Mouse (Mus musculus) layer of hippocampus, postnatal 36 days (tissue): ENCODE data around the gene Cuedc1. TPM values are rescaled to one million over a fixed set of nuclear protein-coding genes. Genes with fewer than 3 reads are reported as not detected.

Source experiments
- DNase-seq, 2 experiments: peaks; one replicate each; pipeline ENCODE4 v3.0.0; 2022
- total RNA-seq, 2 experiments: library from RNA; stranded (reverse); gene quantifications; 2 replicates each; pipeline ENCODE4 v1.2.3; 2021

Gene Cuedc1
- total RNA-seq, 2 experiments from 2014 or later = 27.9 to 31.4 TPM

DNA sequence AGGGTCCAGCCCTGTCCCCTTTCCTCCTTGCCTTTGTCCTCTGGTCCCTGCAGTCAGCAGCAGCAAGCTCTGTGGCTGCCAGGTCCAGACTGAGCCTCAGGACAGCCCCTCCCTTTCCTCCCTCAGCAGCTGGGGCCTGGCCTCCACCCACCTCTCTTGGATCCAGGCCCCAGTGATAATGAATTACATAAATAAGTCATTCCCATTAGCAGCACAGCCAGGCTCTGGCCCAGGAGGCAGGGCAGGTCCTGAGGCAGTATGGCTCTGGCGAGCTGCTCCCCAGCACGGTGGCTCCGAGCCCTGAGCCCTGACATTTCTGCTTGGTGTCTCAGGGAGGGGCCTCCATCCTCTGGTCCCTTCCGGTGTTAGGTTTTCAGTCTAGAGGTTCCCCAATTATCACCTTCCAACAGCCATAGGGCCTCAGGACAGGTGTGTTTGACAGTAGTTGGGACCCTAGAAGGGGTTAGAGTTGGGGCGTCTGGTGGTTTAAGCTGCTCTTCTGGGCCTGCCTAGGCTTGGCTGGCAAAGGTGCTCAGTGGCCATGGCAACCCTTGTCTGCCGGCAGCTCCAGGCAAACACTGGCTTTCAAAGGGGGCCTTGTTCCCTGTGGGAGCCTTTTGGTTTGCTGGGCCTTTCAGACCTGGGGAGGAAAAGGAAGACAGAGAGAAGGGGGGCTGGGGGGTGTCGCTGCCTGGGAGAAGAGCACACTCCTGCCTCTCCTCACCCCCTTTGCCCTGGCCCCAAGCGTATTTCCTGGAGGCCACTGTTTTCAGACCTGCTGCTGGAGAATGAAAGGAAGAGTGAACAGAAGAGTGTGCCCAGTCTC, 21.2 kb downstream of the Cuedc1 start:
- peak; percentile 70 to 77 for DNase-seq

DNA sequence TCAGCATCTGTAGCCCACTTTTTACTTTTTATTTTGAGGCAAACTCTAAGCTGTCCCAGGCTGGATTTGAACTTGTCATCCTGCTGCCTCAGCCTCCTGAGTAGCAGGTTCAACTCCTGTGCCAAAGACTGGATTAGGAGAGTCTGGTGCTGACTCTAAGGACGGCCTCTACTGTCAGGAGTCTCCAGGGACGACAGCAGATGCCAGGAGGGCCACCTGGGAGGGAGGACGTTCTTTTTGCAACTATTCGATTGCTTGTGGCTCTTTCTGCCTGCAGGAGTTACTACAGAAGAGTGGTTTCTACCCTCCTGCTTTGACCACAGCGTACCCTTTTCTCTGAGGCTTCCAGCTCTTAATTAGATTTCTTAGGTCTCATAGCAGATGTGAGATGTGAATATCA, 24.7 kb downstream of the Cuedc1 start:
- DNase-seq = no peak

DNA sequence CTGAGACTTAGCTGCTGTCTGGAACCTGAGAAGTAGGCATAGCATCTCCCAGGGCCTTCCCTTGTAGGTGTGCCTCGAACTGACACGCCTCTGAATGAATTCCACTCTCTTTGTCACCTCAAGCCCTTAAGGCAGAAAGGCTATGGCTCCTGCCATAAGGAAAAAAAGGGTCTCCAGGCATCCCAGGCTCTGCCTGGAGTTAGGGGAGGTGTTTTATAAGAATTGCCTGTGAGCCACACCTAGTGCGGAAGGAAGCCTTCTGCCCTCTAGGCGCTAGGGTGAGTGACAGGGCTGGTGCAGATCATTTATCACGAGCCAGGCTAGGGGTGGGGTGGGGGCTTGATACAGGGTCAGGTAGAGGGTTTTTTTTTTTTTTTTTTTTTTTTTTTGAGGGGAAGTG, 25.2 kb downstream of the Cuedc1 start:
- DNase-seq = no peak

DNA sequence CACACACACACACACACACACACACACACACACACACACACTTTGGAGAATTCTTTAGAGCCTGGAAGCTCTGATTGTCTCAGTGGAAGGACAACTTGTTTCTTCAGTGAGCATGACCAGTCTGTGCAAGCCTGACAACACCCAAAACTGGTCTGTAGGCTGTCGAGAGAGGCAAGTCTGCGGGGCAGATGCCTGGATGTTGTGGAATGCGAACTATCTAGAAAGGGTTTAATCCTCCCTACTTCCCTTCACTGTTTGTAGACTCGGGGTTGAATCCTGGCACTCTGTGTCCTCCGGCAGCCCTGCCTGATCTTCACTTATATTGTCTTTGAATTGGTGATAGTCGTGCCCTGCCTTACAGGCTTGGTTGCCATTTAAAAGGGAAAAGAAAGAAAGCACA, 25.9 kb downstream of the Cuedc1 start:
- DNase-seq = no peak

DNA sequence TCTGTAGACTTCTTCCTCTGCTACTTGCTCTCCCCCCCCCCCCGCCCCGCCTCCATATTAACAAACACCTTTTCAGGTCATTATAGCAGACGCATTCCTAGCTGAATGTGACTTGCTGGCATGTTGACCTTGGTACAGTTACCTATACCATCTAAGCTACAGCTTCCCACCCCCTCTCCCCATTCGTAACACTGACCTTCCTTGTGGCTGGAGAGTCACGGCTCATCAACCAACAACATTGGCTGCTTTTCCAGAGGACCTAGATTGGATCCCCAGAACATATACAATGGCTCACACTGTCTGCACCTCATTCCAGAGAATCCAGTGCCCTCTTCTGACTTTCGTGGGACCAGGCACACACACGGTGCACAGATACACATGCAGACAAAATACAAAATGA, 27.6 kb downstream of the Cuedc1 start:
- no peak for DNase-seq

DNA sequence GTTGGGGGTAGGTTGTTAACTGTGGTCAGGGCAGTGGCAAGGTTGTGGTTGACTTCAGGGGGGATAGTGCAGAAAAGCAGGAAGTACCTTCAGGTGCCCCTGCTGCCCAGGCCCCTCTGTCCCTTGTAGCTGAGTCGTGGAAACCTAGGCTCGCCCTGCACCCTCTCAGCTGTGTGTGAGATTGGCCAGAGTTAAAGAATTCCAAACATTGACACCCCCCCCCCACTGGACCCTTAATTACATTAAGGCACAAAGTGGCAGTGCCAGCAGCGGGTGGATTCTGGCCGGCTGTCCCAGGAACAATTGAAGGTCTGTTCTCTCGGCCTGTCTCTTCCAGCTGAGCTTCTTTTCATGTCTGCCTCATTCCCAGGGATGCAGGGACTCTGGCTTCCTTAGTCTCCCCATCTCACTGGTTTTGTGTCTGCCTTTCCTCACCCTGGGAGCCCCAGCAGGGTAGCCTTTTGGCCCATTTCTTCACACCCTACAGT, 28.5 kb downstream of the Cuedc1 start:
- peak in 1 of 2 experiments; percentile 37 for DNase-seq

DNA sequence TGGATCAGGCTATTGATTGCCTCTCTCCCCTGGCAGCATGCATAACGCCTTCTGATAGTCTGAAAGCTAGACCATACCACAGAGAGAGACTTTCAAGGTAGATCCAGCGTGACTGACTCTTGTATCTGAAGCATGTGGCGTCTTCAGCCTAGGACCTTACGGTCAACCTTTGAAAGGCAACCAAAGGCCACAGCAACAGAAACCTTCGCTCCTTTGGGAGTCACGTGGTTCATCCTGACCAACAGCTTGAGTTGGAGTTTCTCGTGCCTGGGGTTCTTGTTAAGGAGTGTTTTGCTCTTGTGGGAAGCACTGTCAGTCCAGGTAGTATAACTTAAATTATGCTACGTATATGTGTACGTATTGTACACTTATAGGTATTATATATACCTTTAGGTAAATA, 30.6 kb downstream of the Cuedc1 start:
- no peak for DNase-seq

DNA sequence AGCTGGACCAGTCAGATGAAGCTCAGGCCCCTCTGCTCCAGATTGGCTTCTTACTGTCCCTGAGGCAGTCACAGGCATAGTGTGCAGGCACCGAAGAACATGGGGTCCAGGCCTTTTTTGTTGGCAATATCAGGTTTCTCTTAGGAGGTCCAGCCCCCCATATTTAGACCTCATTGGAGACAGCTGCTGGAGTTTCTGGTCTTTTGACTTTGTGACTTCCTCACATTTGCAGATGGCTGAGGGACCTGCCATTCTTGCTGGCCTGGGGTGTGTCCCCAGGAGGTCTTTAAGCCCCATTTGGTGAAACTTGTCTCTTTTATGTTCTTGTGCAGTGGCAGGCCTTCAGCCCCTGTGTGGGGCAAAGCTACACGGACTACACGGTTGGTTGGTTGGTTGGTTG, 31.4 kb downstream of the Cuedc1 start:
- DNase-seq = no peak

DNA sequence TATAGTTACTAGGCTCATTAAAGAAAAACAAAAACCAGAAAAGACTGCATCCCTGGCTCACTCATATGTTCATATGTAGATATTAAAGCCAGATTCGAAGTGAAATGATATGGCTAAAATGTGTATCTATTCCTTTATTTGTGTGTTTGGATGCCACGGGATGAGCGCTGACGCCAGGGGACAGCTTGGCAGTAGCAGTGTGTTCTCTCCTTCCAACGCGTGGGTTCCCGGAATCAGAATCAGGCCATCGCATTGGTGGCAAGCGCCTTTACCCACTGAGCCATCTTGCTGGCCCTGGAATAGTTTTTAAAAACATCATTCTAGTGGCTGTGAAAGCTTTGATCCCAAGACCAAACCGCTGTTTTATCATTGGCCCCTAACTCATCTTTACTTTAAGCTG, 32.1 kb downstream of the Cuedc1 start:
- peak in 1 of 2 experiments; percentile 32 for DNase-seq

DNA sequence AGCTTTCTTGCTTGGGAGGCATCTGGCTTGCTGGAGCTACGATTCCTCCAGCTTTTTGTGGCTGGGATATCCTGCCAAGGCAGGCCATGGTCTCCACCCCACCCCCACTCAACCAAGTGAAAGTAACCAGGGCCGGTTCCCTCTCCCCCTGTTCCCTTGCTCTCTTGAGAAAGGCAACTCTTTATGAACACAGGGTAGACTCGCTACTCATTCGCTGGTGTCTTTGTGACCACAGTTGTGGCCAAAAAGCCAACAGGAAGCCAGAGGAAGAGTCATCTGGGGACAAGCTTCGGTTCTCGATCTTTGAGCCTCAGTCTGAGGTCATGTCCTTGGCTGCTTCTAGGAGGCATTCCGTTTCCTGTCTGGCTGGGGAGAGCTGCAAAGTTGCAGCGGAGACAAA, 34.0 kb downstream of the Cuedc1 start:
- no peak for DNase-seq

DNA sequence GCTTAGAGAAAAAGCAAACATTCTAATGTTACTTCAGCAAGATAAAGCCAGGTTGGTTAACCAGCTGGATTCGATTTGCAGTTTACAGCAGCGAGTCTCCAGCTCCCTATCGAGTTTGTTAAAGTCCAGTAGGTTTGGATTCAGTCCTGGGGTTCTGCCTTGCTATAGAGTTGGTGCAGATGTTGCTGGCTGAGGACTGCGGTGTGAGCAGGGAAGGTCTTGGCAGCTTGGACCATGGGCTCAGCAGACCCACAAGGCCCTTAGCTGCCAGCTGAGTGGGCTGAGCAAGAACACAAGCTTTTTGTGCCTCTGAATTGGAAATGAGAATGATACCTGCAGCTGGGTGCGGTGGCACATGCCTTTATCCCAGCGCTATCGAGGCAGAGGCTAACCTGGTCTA, 37.4 kb downstream of the Cuedc1 start:
- DNase-seq = no peak

DNA sequence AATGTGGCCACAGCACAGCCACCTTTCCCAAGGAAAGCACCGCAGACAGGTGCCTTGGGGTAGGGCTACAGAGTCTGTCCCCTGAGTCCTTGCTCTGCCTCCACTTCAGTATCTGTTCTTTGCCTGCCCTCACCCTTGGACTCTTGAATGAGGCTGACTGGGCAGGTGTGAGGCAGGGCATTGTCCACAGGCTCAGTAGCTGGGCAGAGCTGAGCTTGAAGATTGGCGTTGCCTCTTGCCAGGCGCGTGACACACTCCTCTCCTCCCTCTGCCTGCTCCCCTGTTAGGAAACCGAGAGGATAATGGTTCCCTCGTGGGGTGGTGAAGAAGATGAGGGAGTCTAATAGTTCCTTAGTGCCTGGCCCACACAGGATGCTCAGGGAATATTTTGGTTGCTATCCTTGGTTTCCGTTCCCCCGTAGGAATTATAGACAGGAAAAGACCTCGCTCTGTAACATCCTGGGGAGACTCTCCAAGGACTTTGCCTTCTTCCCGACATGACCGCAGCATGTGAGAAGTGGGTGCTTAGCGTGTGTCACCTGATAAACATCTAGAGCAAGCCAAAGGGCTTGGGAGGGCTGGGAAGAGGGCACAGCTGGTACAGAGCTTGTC, 40.1 kb downstream of the Cuedc1 start:
- DNase-seq = no peak

DNA sequence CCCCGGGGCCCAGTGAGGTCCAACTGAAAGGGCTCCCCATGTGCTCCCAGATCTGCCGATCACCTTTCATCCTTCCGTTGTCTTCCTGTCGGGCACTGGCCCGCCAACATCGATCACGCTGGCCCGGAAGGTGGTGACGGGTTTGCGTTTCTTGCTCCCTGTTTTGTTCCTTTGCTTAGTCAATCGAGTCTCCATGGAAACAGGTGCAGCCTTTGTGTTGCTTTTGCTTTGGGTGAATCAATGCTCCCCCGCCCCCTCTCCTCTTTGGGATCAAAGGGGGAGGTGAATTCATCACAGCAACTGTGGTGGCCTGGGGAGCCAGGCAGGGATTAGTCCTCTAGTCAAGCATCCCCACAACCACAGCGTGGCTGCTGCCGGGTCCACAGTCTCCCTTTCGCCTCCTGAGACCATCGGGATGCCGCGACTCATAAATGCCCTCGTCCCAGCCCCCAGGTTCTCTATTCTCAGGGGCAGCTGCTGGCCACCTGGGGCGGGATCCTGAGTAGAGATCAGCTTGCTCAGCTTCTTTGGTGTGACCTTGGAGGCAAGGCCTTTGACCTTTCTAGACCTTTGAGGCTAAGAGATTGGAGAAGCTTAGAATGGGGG, 41.5 kb downstream of the Cuedc1 start:
- DNase-seq = peak; percentile 63 to 67

DNA sequence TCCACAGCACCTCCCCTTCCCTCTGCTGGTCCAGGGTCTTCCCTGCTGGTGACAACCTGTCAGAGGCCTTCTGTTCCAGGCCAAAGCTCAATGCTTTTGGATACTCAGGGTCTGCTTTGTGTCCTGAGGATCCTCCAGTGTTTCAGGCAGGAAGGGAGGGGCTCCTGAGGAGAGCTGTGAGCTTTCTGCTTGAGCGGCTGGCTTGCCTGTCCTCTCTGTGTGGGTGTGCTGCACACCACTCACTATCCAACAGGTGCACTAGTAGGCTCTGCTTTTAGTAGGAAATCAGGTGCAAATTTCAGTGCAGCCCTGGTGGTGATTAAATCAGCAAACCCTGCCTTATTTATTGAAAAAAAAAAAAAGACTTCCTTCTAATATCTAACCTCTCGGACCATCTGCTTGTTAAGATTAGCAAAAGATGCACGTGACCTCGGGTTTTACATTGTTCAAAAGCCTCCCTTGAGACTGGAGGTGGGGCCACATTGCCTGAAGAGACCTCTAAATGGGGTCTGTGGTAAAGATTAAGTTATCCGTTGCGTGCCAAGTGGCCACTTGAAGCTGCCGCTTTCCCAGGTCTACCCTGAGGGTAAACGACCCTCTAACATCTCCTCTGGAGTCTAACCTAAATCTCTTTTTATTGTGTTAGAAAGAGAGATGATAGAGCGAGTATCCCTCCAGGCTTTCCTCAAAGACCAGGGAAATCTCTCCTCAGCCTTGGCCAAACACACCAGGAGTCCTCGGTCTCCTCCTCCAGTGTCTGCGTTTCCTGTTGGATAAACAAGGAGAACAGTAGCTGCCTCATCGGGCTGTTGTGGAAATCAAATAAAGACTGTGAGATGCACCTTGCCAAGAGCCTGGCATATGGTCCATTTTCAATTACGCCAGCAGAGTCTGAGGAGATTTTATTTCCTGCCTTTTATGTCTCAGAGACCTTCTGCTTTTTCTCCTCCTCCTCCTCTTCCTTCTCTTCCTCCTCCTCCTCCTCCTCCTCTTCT, 42.5 kb downstream of the Cuedc1 start:
- DNase-seq = no peak

DNA sequence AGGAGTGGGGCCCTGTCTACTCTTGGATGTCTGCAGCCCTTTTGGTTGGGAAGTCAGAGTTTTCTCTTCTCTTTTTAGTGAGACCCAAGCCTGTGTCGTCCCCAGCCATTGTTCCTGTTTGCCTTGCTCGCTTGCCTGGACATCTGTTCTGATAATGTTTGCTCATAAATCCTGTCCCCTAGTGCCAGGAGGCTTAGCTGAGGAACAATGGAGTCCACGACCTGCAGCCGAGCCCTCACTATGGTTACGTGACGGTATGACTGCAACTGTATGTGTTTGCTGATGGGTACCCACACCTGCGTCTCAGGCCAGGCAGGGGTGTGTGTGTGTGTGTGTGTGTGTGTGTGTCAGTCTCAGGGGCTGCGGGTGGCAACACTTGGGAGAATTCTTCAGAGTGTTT, 44.5 kb downstream of the Cuedc1 start:
- DNase-seq = no peak

DNA sequence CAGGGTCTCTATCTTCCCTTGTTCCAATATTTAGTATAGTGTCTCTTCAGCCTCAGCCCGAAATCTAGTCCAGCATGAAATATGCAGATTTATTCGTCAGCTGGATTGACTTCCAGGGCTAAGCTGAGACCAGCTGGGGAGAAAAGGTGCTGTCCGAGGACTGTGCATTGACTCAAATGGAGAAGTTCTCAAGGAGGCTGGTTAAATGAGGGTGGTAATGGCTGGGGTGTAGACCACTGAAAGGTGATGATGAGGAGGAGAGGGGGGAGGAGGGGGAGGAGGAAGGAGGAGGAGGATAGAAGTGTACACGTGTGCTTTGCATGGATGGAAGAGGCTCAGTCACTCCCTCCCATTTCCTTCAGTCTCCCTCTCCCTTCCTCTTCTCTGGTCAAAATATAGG, 46.2 kb downstream of the Cuedc1 start:
- DNase-seq = no peak

DNA sequence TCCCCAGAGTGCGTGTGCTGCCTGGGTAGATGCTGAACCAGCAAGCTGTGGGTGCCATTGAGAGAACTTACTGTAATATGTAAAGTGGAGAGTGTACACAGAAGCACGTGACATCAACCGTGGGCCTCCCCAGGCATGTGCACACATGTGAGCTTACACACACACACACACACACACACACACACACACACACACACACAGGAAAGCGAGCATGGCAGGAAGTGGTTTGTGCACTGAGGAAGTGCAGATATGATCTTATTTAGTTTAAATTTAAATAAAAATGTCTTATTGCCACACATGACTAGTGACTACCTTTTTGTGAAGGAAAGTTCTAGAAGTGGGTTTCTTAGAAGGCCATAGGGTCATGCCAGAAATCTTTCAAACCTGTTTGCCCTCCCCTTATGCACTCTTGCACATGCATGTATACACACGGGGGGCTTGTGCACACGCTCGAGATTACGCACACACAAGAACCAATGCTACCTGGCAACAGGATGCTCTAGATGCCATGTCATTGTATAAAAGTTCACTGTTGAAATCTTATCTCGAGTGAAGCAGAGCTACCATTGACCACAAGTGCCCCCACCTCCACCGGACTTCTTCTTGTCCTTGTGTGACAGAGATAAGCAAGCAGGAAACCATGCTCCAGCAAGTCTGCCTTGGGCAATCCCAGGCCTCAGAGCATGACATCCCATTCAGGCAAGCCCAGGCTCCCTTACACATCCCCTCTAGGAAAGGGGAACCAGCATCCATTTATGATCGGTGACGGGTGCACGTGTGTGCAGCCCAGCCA, 47.6 kb downstream of the Cuedc1 start:
- DNase-seq = no peak

DNA sequence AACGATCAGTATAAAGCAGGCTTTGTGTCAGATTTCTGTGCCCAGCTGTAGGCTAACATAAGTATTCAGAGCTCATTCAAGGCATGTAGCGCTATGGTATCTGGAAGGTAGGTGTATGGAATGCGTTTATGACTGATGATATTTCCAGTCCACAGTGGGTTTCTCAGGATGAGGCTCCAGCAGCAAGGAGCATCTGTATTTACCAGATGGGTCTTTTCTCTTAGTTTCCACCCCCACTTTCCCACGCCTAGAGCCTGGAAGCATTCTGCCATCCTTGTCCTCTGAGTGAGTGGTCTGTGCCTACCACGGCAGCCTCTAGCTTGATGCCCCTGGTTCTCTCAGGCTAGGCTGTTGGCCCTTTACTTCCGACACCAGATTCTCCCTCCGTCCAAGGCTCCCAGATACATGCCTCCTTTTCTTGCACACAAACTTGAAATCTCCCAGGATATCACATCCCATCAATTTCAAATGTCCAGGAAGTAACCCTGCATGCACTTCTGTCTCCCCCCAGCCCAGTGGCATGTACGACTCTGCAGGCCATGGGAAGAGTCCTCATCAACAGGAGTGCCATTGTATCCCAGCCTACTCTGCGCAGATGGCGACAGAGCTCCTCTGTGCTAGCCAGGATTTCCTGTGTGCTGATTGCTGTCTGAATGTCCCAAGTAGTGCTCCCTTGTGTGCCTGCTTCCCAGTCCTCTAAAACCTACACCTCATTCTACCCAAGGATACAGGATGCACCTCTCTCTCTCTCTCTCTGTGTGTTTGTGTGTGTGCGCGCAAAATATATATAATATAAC, 48.6 kb downstream of the Cuedc1 start:
- DNase-seq = no peak

DNA sequence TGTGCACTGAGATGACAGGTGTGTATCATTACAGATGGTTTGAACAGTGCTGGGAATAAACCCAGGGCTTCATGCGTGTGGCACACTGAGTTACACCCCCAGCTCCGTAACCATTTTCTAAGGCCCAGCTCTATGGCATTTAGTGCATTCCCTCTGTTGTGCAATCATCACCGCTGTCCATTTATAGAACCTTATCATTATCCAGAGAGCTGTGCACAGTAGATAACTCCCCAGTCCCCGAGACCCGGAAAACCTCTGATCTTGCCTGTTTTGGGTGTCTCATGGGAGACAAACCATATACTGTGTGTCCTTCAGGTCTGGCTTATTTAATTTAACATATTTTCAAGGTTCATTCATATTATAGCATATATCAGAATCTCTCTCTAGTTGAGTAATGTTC, 49.5 kb downstream of the Cuedc1 start:
- no peak for DNase-seq

DNA sequence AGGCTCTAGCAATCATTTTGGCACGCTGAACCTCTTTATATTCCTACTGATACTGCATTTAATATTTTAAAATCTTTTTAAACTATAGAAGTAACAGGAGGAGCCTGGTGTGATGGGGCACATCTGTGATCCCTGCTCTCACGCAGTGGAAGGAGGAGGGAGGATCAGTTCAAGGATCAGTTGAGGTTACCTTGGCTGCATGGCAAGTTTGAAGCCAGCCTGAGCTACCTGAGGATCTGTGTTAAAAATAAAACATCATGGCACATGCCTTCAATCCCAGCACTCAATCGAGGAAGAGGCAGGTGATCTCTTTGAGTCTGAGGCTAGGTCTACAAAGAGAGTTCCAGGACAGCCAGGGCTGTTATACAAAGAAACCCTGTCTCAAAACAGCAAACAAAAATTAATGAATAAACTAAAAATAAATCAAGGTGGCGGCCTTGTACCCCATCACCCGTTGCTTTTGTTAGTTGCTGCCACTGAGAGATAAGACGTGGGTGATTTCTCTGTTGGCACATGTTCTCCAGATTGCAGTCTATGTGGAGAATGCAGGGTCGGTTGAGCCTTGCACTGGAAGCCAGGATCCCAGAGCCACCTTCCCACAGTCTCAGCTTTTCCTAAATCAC, 50.3 kb downstream of the Cuedc1 start:
- DNase-seq = no peak
